Mouse (Mus musculus): Measurements from ENCODE around the gene Fam71f1. TPM values are rescaled to one million over a fixed set of nuclear protein-coding genes. Genes with fewer than 3 reads are reported as not detected.

Fam71f1 gene
- polyA plus RNA-seq, 1 experiment from 2014 or later: not detected

GRCm38 (mm10) chr6:29362246-29363128 lies 43.5 kb downstream of the Fam71f1 start:
- 38% methylated on average over 7 of the region's 7 CpGs for WGBS
- Histone ChIP-seq H3K27ac (replicated peaks; ENCODE audit: low read depth, low read length) (no peak overlapping the region), H3K9ac (replicated peaks; ENCODE audit: low read length) (no peak overlapping the region), H3K27me3 (ENCODE audit: control insufficient read depth, insufficient read depth, low read length) (no peaks in the 10 kb centered on the region), H3K4me1 (ENCODE audit: control insufficient read depth, insufficient read depth, low read length) (no peaks in the 10 kb centered on the region), H3K4me3 (ENCODE audit: low read depth, low read length) (no peak overlapping the region), H3K4me2 (ENCODE audit: low read depth, low read length) (no peak overlapping the region), H3K36me3 (replicated peaks; ENCODE audit: control insufficient read depth, insufficient read depth, low read depth, low read length) (peaks cover 11% of the 10 kb centered on the region), H3K9me3 (replicated peaks; ENCODE audit: control insufficient read depth, low read length) (no peaks in the 10 kb centered on the region)
- ATAC-seq (replicated peaks; ENCODE audit: insufficient number of reproducible peaks, low FRiP score, low TSS enrichment, low read depth): peak; percentile 18; the same call in 1 of the 2 replicates
- DNase-seq (ENCODE audit: low spot score): peak; percentile 67

GRCm38 (mm10) chr6:29363129-29363515 lies 44.2 kb downstream of the Fam71f1 start:
- Histone ChIP-seq H3K36me3 (replicated peaks; ENCODE audit: control insufficient read depth, insufficient read depth, low read depth, low read length) (peaks cover 11% of the 10 kb centered on the region), H3K4me3 (ENCODE audit: low read depth, low read length) (no peak overlapping the region), H3K4me1 (ENCODE audit: control insufficient read depth, insufficient read depth, low read length) (no peaks in the 10 kb centered on the region), H3K4me2 (ENCODE audit: low read depth, low read length) (no peak overlapping the region), H3K9me3 (replicated peaks; ENCODE audit: control insufficient read depth, low read length) (no peaks in the 10 kb centered on the region), H3K27me3 (ENCODE audit: control insufficient read depth, insufficient read depth, low read length) (no peaks in the 10 kb centered on the region), H3K9ac (replicated peaks; ENCODE audit: low read length) (no peak overlapping the region), H3K27ac (replicated peaks; ENCODE audit: low read depth, low read length) (no peak overlapping the region)
- DNase-seq (ENCODE audit: low spot score) (no peak), ATAC-seq (replicated peaks; ENCODE audit: insufficient number of reproducible peaks, low FRiP score, low TSS enrichment, low read depth) (no peak)
- whole genome bisulfite sequencing: 74% methylated on average over 3 of the region's 3 CpGs

- 94% methylated on average over 1 of the region's 1 CpGs for WGBS
- no peak for DNase-seq (ENCODE audit: low spot score)
- Histone ChIP-seq H3K9me3 (replicated peaks; ENCODE audit: control insufficient read depth, low read length) (no peaks in the 10 kb centered on the region), H3K4me3 (ENCODE audit: low read depth, low read length) (no peak overlapping the region), H3K4me2 (ENCODE audit: low read depth, low read length) (no peak overlapping the region), H3K9ac (replicated peaks; ENCODE audit: low read length) (no peak overlapping the region), H3K27me3 (ENCODE audit: control insufficient read depth, insufficient read depth, low read length) (no peaks in the 10 kb centered on the region), H3K27ac (replicated peaks; ENCODE audit: low read depth, low read length) (no peak overlapping the region), H3K36me3 (replicated peaks; ENCODE audit: control insufficient read depth, insufficient read depth, low read depth, low read length) (peaks cover 8% of the 10 kb centered on the region), H3K4me1 (ENCODE audit: control insufficient read depth, insufficient read depth, low read length) (no peaks in the 10 kb centered on the region)
- no peak for ATAC-seq (replicated peaks; ENCODE audit: insufficient number of reproducible peaks, low FRiP score, low TSS enrichment, low read depth)
These were observed 46.3 kb downstream of the Fam71f1 start for GRCm38 (mm10) chr6:29365277-29365676.

- H3K4me1 ChIP-seq (ENCODE audit: control insufficient read depth, insufficient read depth, low read length): no peaks in the 10 kb centered on the region
- H3K9me3 ChIP-seq (replicated peaks; ENCODE audit: control insufficient read depth, low read length): no peaks in the 10 kb centered on the region
- peaks cover 3% of the 10 kb centered on the region; the same call in 1 of the 2 replicates for H3K36me3 ChIP-seq (replicated peaks; ENCODE audit: control insufficient read depth, insufficient read depth, low read depth, low read length)
- H3K9ac ChIP-seq (replicated peaks; ENCODE audit: low read length): no peak overlapping the region
- H3K4me2 ChIP-seq (ENCODE audit: low read depth, low read length): no peak overlapping the region
- no peaks in the 10 kb centered on the region for H3K27me3 ChIP-seq (ENCODE audit: control insufficient read depth, insufficient read depth, low read length)
- no peak overlapping the region for H3K27ac ChIP-seq (replicated peaks; ENCODE audit: low read depth, low read length)
- 97% methylated on average over 4 of the region's 4 CpGs for WGBS
- no peak overlapping the region for H3K4me3 ChIP-seq (ENCODE audit: low read depth, low read length)
- no peak for ATAC-seq (replicated peaks; ENCODE audit: insufficient number of reproducible peaks, low FRiP score, low TSS enrichment, low read depth)
- no peak for DNase-seq (ENCODE audit: low spot score)
These were observed 58.4 kb downstream of the Fam71f1 start for GRCm38 (mm10) chr6:29377386-29377785.

GRCm38 (mm10) chr6:29378678-29379077 lies 59.7 kb downstream of the Fam71f1 start:
- DNase-seq (ENCODE audit: low spot score) (no peak), ATAC-seq (replicated peaks; ENCODE audit: insufficient number of reproducible peaks, low FRiP score, low TSS enrichment, low read depth) (no peak)
- Histone ChIP-seq H3K36me3 (replicated peaks; ENCODE audit: control insufficient read depth, insufficient read depth, low read depth, low read length) (peaks cover 2% of the 10 kb centered on the region; the same call in 1 of the 2 replicates), H3K4me1 (ENCODE audit: control insufficient read depth, insufficient read depth, low read length) (no peaks in the 10 kb centered on the region), H3K27ac (replicated peaks; ENCODE audit: low read depth, low read length) (no peak overlapping the region), H3K4me2 (ENCODE audit: low read depth, low read length) (no peak overlapping the region), H3K9ac (replicated peaks; ENCODE audit: low read length) (no peak overlapping the region), H3K9me3 (replicated peaks; ENCODE audit: control insufficient read depth, low read length) (no peaks in the 10 kb centered on the region), H3K4me3 (ENCODE audit: low read depth, low read length) (no peak overlapping the region), H3K27me3 (ENCODE audit: control insufficient read depth, insufficient read depth, low read length) (no peaks in the 10 kb centered on the region)
- WGBS: 90% methylated on average over 10 of the region's 10 CpGs

GRCm38 (mm10) chr6:29379954-29380353 lies 61.0 kb downstream of the Fam71f1 start:
- Histone ChIP-seq H3K4me1 (ENCODE audit: control insufficient read depth, insufficient read depth, low read length) (no peaks in the 10 kb centered on the region), H3K4me2 (ENCODE audit: low read depth, low read length) (no peak overlapping the region), H3K9me3 (replicated peaks; ENCODE audit: control insufficient read depth, low read length) (no peaks in the 10 kb centered on the region), H3K36me3 (replicated peaks; ENCODE audit: control insufficient read depth, insufficient read depth, low read depth, low read length) (0 out of 2 replicates have a peak, but pooled peaks cover 2% of the 10 kb centered on the region), H3K9ac (replicated peaks; ENCODE audit: low read length) (no peak overlapping the region), H3K4me3 (ENCODE audit: low read depth, low read length) (no peak overlapping the region), H3K27me3 (ENCODE audit: control insufficient read depth, insufficient read depth, low read length) (no peaks in the 10 kb centered on the region), H3K27ac (replicated peaks; ENCODE audit: low read depth, low read length) (no peak overlapping the region)
- DNase-seq (ENCODE audit: low spot score): no peak
- ATAC-seq (replicated peaks; ENCODE audit: insufficient number of reproducible peaks, low FRiP score, low TSS enrichment, low read depth): no peak; the same call in 1 of the 2 replicates
- 87% methylated on average over 6 of the region's 6 CpGs for WGBS

GRCm38 (mm10) chr6:29382442-29382841 lies 63.5 kb downstream of the Fam71f1 start:
- H3K9ac ChIP-seq (replicated peaks; ENCODE audit: low read length): no peak overlapping the region
- H3K36me3 ChIP-seq (replicated peaks; ENCODE audit: control insufficient read depth, insufficient read depth, low read depth, low read length): 0 out of 2 replicates have a peak, but pooled peaks cover 2% of the 10 kb centered on the region
- no peaks in the 10 kb centered on the region for H3K9me3 ChIP-seq (replicated peaks; ENCODE audit: control insufficient read depth, low read length)
- no peak overlapping the region for H3K4me2 ChIP-seq (ENCODE audit: low read depth, low read length)
- H3K27ac ChIP-seq (replicated peaks; ENCODE audit: low read depth, low read length): no peak overlapping the region
- ATAC-seq (replicated peaks; ENCODE audit: insufficient number of reproducible peaks, low FRiP score, low TSS enrichment, low read depth) (no peak), DNase-seq (ENCODE audit: low spot score) (no peak)
- no peak overlapping the region for H3K4me3 ChIP-seq (ENCODE audit: low read depth, low read length)
- no peaks in the 10 kb centered on the region; the same call in 1 of the 2 replicates for H3K4me1 ChIP-seq (ENCODE audit: control insufficient read depth, insufficient read depth, low read length)
- WGBS: 53% methylated on average over 2 of the region's 2 CpGs
- no peaks in the 10 kb centered on the region for H3K27me3 ChIP-seq (ENCODE audit: control insufficient read depth, insufficient read depth, low read length)

All from embryonic facial prominence, embryonic 11.5 days (tissue).